Mouse (Mus musculus) MEL (cell line): ENCODE measurements around the gene Kcnj2. TPM values are rescaled to one million over a fixed set of nuclear protein-coding genes. Genes with fewer than 3 reads are reported as not detected.

Source experiments
- DNase-seq: peaks from one replicate; pipeline ENCODE4 v3.0.0; 2011; ENCODE audit warnings: low read depth, low spot score
- H3K27ac ChIP-seq: 2 replicates; pipeline ENCODE4 v1.5.1; 2012; ENCODE audit warnings: low read depth, mild to moderate bottlenecking, control low read depth, low read length, moderate library complexity; ENCODE audit not compliant: control insufficient read depth
- H3K27me3 ChIP-seq, 2 experiments: fragments of 150-350 bp in 1 of 2; sonication (generic) in 1 of 2; 2 replicates each; pipeline ENCODE4 v1.6.1; 2012; ENCODE audit warnings: low read length in 2 of 2, mild to moderate bottlenecking in 2 of 2, improper control_type of control experiment in 1 of 2, moderate library complexity in 1 of 2; ENCODE audit not compliant: insufficient read depth in 2 of 2, control insufficient read depth in 1 of 2
- H3K36me3 ChIP-seq, 2 experiments: 2 replicates each; pipeline ENCODE4 v1.6.1; 2012 to 2014; ENCODE audit warnings: low read length in 2 of 2, improper control_type of control experiment in 1 of 2, inconsistent platforms in 1 of 2, mild to moderate bottlenecking in 1 of 2; ENCODE audit not compliant: insufficient read depth in 2 of 2, control insufficient read depth in 1 of 2
- H3K4me1 ChIP-seq, 2 experiments: fragments of 150-350 bp in 1 of 2; sonication (generic) in 1 of 2; 2 replicates each; pipeline ENCODE4 v1.6.1; 2012; ENCODE audit warnings: low read length in 2 of 2, improper control_type of control experiment in 1 of 2, mild to moderate bottlenecking in 1 of 2; ENCODE audit not compliant: insufficient read depth in 2 of 2, control insufficient read depth in 1 of 2
- H3K4me3 ChIP-seq, 2 experiments: fragments of 150-350 bp in 1 of 2; sonication (generic) in 1 of 2; 2 replicates each; pipeline ENCODE4 v1.5.1; 2012; ENCODE audit warnings: low read depth in 2 of 2, low read length in 2 of 2, mild to moderate bottlenecking in 2 of 2, moderate library complexity in 2 of 2, control low read depth in 1 of 2, improper control_type of control experiment in 1 of 2; ENCODE audit not compliant: control insufficient read depth in 1 of 2, insufficient read depth in 1 of 2
- H3K79me2 ChIP-seq: 2 replicates; pipeline ENCODE4 v1.6.1; 2012; ENCODE audit warnings: mild to moderate bottlenecking, low read length, moderate library complexity; ENCODE audit not compliant: control insufficient read depth, poor library complexity, insufficient read depth
- H3K9ac ChIP-seq: 2 replicates; pipeline ENCODE4 v1.6.1; 2012; ENCODE audit warnings: low read depth, mild to moderate bottlenecking, control low read depth, low read length, moderate library complexity; ENCODE audit not compliant: control insufficient read depth, poor library complexity, severe bottlenecking
- H3K9me3 ChIP-seq: fragments of 150-350 bp; sonication (generic); replicated peaks from 2 replicates; pipeline ENCODE4 v1.6.1; 2012; ENCODE audit warnings: mild to moderate bottlenecking, low read length, improper control_type of control experiment, moderate library complexity; ENCODE audit not compliant: insufficient read depth
- BHLHE40 ChIP-seq: IDR thresholded peaks from 2 replicates; pipeline ENCODE4 v1.6.1; 2012; ENCODE audit warnings: low read depth, mild to moderate bottlenecking, inconsistent platforms, low read length, improper control_type of control experiment, borderline replicate concordance
- CHD1 ChIP-seq: IDR thresholded peaks from 2 replicates; pipeline ENCODE4 v1.6.1; 2012; ENCODE audit warnings: low read depth, mild to moderate bottlenecking, inconsistent platforms, low read length, improper control_type of control experiment
- CHD2 ChIP-seq: IDR thresholded peaks from 2 replicates; pipeline ENCODE4 v1.6.1; 2011; ENCODE audit warnings: low read length, improper control_type of control experiment
- E2F4 ChIP-seq: IDR thresholded peaks from 2 replicates; pipeline ENCODE4 v1.6.1; 2011; ENCODE audit warnings: low read depth, low read length, improper control_type of control experiment, borderline replicate concordance
- ELF1 ChIP-seq: IDR thresholded peaks from 2 replicates; pipeline ENCODE4 v1.6.1; 2014; ENCODE audit warnings: low read depth, mild to moderate bottlenecking, inconsistent platforms, low read length, improper control_type of control experiment, moderate library complexity
- EP300 ChIP-seq, 2 experiments: IDR thresholded peaks; 2 replicates each; pipeline ENCODE4 v1.6.1; 2011; ENCODE audit warnings: improper control_type of control experiment in 2 of 2, low read length in 2 of 2, low read depth in 1 of 2, mild to moderate bottlenecking in 1 of 2
- ETS1 ChIP-seq: IDR thresholded peaks from 2 replicates; pipeline ENCODE4 v1.6.1; 2012; ENCODE audit warnings: low read depth, mild to moderate bottlenecking, inconsistent platforms, low read length, improper control_type of control experiment, moderate library complexity
- GABPA ChIP-seq: IDR thresholded peaks from 2 replicates; pipeline ENCODE4 v1.6.1; 2012; ENCODE audit warnings: low read depth, mild to moderate bottlenecking, inconsistent platforms, low read length, improper control_type of control experiment, moderate library complexity
- JUND ChIP-seq: IDR thresholded peaks from 2 replicates; pipeline ENCODE4 v1.6.1; 2011; ENCODE audit warnings: low read depth, mild to moderate bottlenecking, improper control_type of control experiment, low read length
- KAT2A ChIP-seq: conservative IDR thresholded peaks from 2 replicates; pipeline ENCODE4 v1.6.1; 2012; ENCODE audit warnings: low read depth, low read length, improper control_type of control experiment, inconsistent platforms
- MAFK ChIP-seq: IDR thresholded peaks from 2 replicates; pipeline ENCODE4 v1.6.1; 2011; ENCODE audit warnings: low read depth, mild to moderate bottlenecking, low read length, improper control_type of control experiment, borderline replicate concordance
- MAX ChIP-seq: IDR thresholded peaks from 2 replicates; pipeline ENCODE4 v1.6.1; 2011; ENCODE audit warnings: low read length, improper control_type of control experiment
- MXI1 ChIP-seq: IDR thresholded peaks from 2 replicates; pipeline ENCODE4 v1.6.1; 2011; ENCODE audit warnings: mild to moderate bottlenecking, low read depth, low read length, improper control_type of control experiment
- MYB ChIP-seq: IDR thresholded peaks from 2 replicates; pipeline ENCODE4 v1.6.1; 2011; ENCODE audit warnings: mild to moderate bottlenecking, low read depth, low read length, improper control_type of control experiment
- NELFE ChIP-seq: IDR thresholded peaks from 2 replicates; pipeline ENCODE4 v1.6.1; 2011; ENCODE audit warnings: low read depth, low read length, improper control_type of control experiment
- POLR2AphosphoS2 ChIP-seq: IDR thresholded peaks from 2 replicates; pipeline ENCODE4 v1.6.1; 2011; ENCODE audit warnings: low read length, improper control_type of control experiment
- RAD21 ChIP-seq: IDR thresholded peaks from 2 replicates; pipeline ENCODE4 v1.6.1; 2011; ENCODE audit warnings: mild to moderate bottlenecking, low read depth, low read length, improper control_type of control experiment
- RCOR1 ChIP-seq: IDR thresholded peaks from 2 replicates; pipeline ENCODE4 v1.6.1; 2012; ENCODE audit warnings: low read depth, mild to moderate bottlenecking, inconsistent platforms, low read length, improper control_type of control experiment
- TAL1 ChIP-seq: IDR thresholded peaks from 2 replicates; pipeline ENCODE4 v1.6.1; 2012; ENCODE audit warnings: mild to moderate bottlenecking, inconsistent platforms, low read length, moderate library complexity, mixed read lengths
- TBP ChIP-seq: IDR thresholded peaks from 2 replicates; pipeline ENCODE4 v1.8.0; 2011; ENCODE audit warnings: low read depth, low read length, improper control_type of control experiment
- TCF12 ChIP-seq: IDR thresholded peaks from 2 replicates; pipeline ENCODE4 v1.6.1; 2014; ENCODE audit warnings: low read depth, mild to moderate bottlenecking, inconsistent platforms, low read length, improper control_type of control experiment, moderate library complexity
- USF2 ChIP-seq, 2 experiments: IDR thresholded peaks; 2 replicates each; pipeline ENCODE4 v1.6.1; 2011 to 2012; ENCODE audit warnings: improper control_type of control experiment in 2 of 2, low read length in 2 of 2, borderline replicate concordance in 1 of 2, inconsistent platforms in 1 of 2, low read depth in 1 of 2, mild to moderate bottlenecking in 1 of 2; ENCODE audit not compliant: insufficient read depth in 1 of 2
- ZMIZ1 ChIP-seq: IDR thresholded peaks from 2 replicates; pipeline ENCODE4 v1.6.1; 2012; ENCODE audit warnings: low read depth, mild to moderate bottlenecking, inconsistent platforms, low read length, improper control_type of control experiment, moderate library complexity
- polyA plus RNA-seq, 2 experiments: library from polyadenylated mRNA; stranded (reverse) in 1 of 2; unstranded in 1 of 2; fragments of >175 nt in 1 of 2; fragments of >200 nt in 1 of 2; gene quantifications; 2 replicates each; pipeline versions ENCODE4 v1.2.1 to v1.2.4; 2012; ENCODE audit warnings: low replicate concordance in 2 of 2, low read depth in 1 of 2; ENCODE audit not compliant: insufficient read length in 2 of 2, insufficient read depth in 1 of 2, missing spikeins in 1 of 2
- total RNA-seq: library from RNA; depleted of rRNA; stranded (reverse); fragments of 300-350 nt; gene quantifications from 2 replicates; pipeline ENCODE4 v1.2.3, GENCODE M21; 2012

Gene Kcnj2
- total and polyA plus RNA-seq, 3 experiments, result not detected

GRCm38 (mm10) chr11:111108130-111108529, 42.2 kb downstream of the Kcnj2 start:
- no peaks in the 10 kb centered on the region for H3K36me3 ChIP-seq
- TF ChIP-seq MYB, result no peak
- no peak for TF ChIP-seq POLR2AphosphoS2
- TF ChIP-seq ETS1, result no peak
- TF ChIP-seq CHD2, result no peak
- TF ChIP-seq E2F4, result no peak
- no peak for TF ChIP-seq ELF1
- TF ChIP-seq TCF12, result no peak
- TF ChIP-seq TBP, result no peak
- no peak for TF ChIP-seq USF2 (IDR thresholded peaks at IDR 0.05; ENCODE audit: borderline replicate concordance in 1 of 2, insufficient read depth in 1 of 2, low read depth in 1 of 2, low read length in 2 of 2)
- TF ChIP-seq JUND, result no peak
- TF ChIP-seq MAX, result no peak
- TF ChIP-seq MXI1, result no peak
- no peak for TF ChIP-seq KAT2A
- no peak for TF ChIP-seq BHLHE40
- H3K4me3 ChIP-seq, result no peak overlapping the region
- no peaks in the 10 kb centered on the region for H3K9me3 ChIP-seq
- no peaks in the 10 kb centered on the region for H3K4me1 ChIP-seq
- no peaks in the 10 kb centered on the region for H3K79me2 ChIP-seq
- DNase-seq, result no peak
- no peak overlapping the region for H3K9ac ChIP-seq
- H3K27ac ChIP-seq, result no peak overlapping the region
- H3K27me3 ChIP-seq, result no peaks in the 10 kb centered on the region

GRCm38 (mm10) chr11:111121514-111121913, 55.5 kb downstream of the Kcnj2 start:
- no peak overlapping the region for H3K27ac ChIP-seq
- no peaks in the 10 kb centered on the region for H3K27me3 ChIP-seq
- TF ChIP-seq GABPA, result no peak
- TF ChIP-seq RCOR1, result no peak
- no peak for TF ChIP-seq MYB
- TF ChIP-seq CHD1, result no peak
- TF ChIP-seq MXI1, result no peak
- TF ChIP-seq TAL1, result no peak
- no peak for TF ChIP-seq EP300 (IDR thresholded peaks at IDR 0.05; ENCODE audit: low read depth in 1 of 2, low read length in 2 of 2)
- no peak for TF ChIP-seq KAT2A
- TF ChIP-seq USF2 (IDR thresholded peaks at IDR 0.05; ENCODE audit: borderline replicate concordance in 1 of 2, insufficient read depth in 1 of 2, low read depth in 1 of 2, low read length in 2 of 2), result no peak
- TF ChIP-seq CHD2, result no peak
- TF ChIP-seq POLR2AphosphoS2, result no peak
- TF ChIP-seq MAFK, result no peak
- no peak for TF ChIP-seq RAD21
- TF ChIP-seq NELFE, result no peak
- no peak for TF ChIP-seq ZMIZ1
- TF ChIP-seq TCF12, result no peak
- no peaks in the 10 kb centered on the region for H3K4me1 ChIP-seq
- H3K9me3 ChIP-seq, result no peaks in the 10 kb centered on the region
- no peak for DNase-seq
- no peaks in the 10 kb centered on the region for H3K36me3 ChIP-seq
- H3K79me2 ChIP-seq, result no peaks in the 10 kb centered on the region
- H3K4me3 ChIP-seq, result no peak overlapping the region
- H3K9ac ChIP-seq, result no peak overlapping the region
